Mouse (Mus musculus) neural tube, embryonic 14.5 days (tissue): ENCODE results near the gene Dlk2. TPM values are rescaled to one million over a fixed set of nuclear protein-coding genes. Genes with fewer than 3 reads are reported as not detected.

ENCODE experiments used
- ATAC-seq: fragments of 200-750 bp; cut with Nextera tagmentation; 2 replicates; pipeline ENCODE4 v1.8.0; 2017; ENCODE audit warnings: low read depth, mild to moderate bottlenecking, moderate TSS enrichment, moderate library complexity
- H3K27ac ChIP-seq: fragments of 300-500 bp; sonication (generic); 2 replicates; pipeline ENCODE4 v1.5.1; 2014; ENCODE audit warnings: low read depth, mild to moderate bottlenecking, control low read depth, low read length, moderate library complexity, mixed read lengths
- H3K27me3 ChIP-seq: fragments of 300-500 bp; sonication (generic); 2 replicates; pipeline ENCODE4 v1.6.1; 2014; ENCODE audit warnings: low read length; ENCODE audit not compliant: control insufficient read depth, insufficient read depth
- H3K36me3 ChIP-seq: fragments of 300-500 bp; sonication (generic); 2 replicates; pipeline ENCODE4 v1.6.1; 2014; ENCODE audit warnings: low read length, mixed read lengths; ENCODE audit not compliant: control insufficient read depth, insufficient read depth
- H3K4me1 ChIP-seq: fragments of 300-500 bp; sonication (generic); 2 replicates; pipeline ENCODE4 v1.6.1; 2014; ENCODE audit warnings: low read length; ENCODE audit not compliant: control insufficient read depth, insufficient read depth
- H3K4me2 ChIP-seq: fragments of 300-500 bp; sonication (generic); 2 replicates; pipeline ENCODE4 v1.6.1; 2014; ENCODE audit warnings: mild to moderate bottlenecking, low read depth, low read length, control low read depth
- H3K4me3 ChIP-seq: fragments of 300-500 bp; sonication (generic); 2 replicates; pipeline ENCODE4 v1.5.1; 2014; ENCODE audit warnings: low read depth, low read length, control low read depth, mixed read lengths
- H3K9ac ChIP-seq: fragments of 300-500 bp; sonication (generic); replicated peaks from 2 replicates; pipeline ENCODE4 v1.6.1; 2014; ENCODE audit warnings: low read depth, mild to moderate bottlenecking, control low read depth, low read length, mixed read lengths
- H3K9me3 ChIP-seq: fragments of 300-500 bp; sonication (generic); 2 replicates; pipeline ENCODE4 v1.6.1; 2016; ENCODE audit warnings: low read length; ENCODE audit not compliant: control insufficient read depth
- WGBS: fragments of 180-500 bp; shearing (Covaris S2); extraction: QIAGEN DNeasy Blood & Tissue Kit; methylation state at CpG from one replicate; pipeline ENCODE4 v1.1.7; 2014; 5-methylcytosine and 5-hydroxymethylcytosine counted together
- polyA plus RNA-seq: library from polyadenylated mRNA; unstranded; fragments of >200 nt; fragmentation: Nextera tagmentation; extraction: Ambion mirVana; gene quantifications from 2 replicates; pipeline ENCODE4 v1.2.1, GENCODE M21; 2014

Gene Dlk2
- polyA plus RNA-seq, 1 experiment from 2014 or later: 18.8 TPM

- H3K4me2 ChIP-seq: peak within 1 kb of the TSS; percentile 97
- H3K4me3 ChIP-seq: peak within 1 kb of the TSS; percentile 59
- peak; percentile 99 for ATAC-seq
- no peaks in the 10 kb centered on the region for H3K36me3 ChIP-seq
- H3K27ac ChIP-seq: peak within 1 kb of the TSS; percentile 44; the same call in 1 of the 2 replicates
- under 1% methylated on average over 37 of the region's 37 CpGs for WGBS
- no peaks in the 10 kb centered on the region for H3K9me3 ChIP-seq
- no peaks in the 10 kb centered on the region for H3K27me3 ChIP-seq
- H3K9ac ChIP-seq: peak within 1 kb of the TSS; percentile 65
- H3K4me1 ChIP-seq: peaks cover 4% of the 10 kb centered on the region; the same call in 1 of the 2 replicates
Observed at GRCm38 (mm10) chr17:46282483-46283123, 14.6 kb upstream of the Dlk2 start, which contains the start of gene Tjap1. TSS of gene Tjap1 (minus strand) at chr17:46283026.

DNA sequence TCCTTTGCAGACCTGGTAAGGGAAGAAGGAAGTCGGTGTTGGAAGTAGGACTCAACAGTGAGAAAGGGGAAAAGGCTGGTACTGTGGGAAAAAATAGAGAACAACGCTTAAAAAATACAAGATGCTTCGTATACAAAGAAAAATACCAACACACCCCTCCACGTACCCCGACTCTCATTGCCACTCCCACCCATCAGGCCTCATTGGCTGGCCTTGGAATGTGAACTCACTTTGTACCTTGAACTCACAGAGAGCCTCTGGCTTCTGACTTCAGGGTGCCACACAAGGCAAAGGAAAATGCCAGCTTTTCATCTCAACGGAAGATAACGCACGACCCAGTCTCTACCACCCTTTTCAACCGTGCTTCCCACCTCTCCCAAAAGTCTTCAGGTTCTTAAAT lies 14.1 kb upstream of the Dlk2 start:
- peak overlapping the region; percentile 97 for H3K4me2 ChIP-seq
- H3K9ac ChIP-seq: peak overlapping the region; percentile 65
- WGBS: 20% methylated on average over 9 of the region's 9 CpGs
- H3K4me3 ChIP-seq: peak overlapping the region; percentile 59
- H3K27me3 ChIP-seq: no peaks in the 10 kb centered on the region
- peak; percentile 65 for ATAC-seq
- H3K27ac ChIP-seq: peak overlapping the region; percentile 44; the same call in 1 of the 2 replicates
- peaks cover 4% of the 10 kb centered on the region; the same call in 1 of the 2 replicates for H3K4me1 ChIP-seq
- H3K36me3 ChIP-seq: no peaks in the 10 kb centered on the region
- H3K9me3 ChIP-seq: no peaks in the 10 kb centered on the region

- no peaks in the 10 kb centered on the region for H3K36me3 ChIP-seq
- H3K9ac ChIP-seq: no peak overlapping the region
- WGBS: 89% methylated on average over 8 of the region's 8 CpGs
- no peak for ATAC-seq
- H3K4me1 ChIP-seq: peaks cover 4% of the 10 kb centered on the region; the same call in 1 of the 2 replicates
- H3K9me3 ChIP-seq: no peaks in the 10 kb centered on the region
- no peaks in the 10 kb centered on the region for H3K27me3 ChIP-seq
- no peak overlapping the region for H3K4me2 ChIP-seq
- H3K4me3 ChIP-seq: no peak overlapping the region
- H3K27ac ChIP-seq: no peak overlapping the region
Observed at GRCm38 (mm10) chr17:46283911-46284310, 13.3 kb upstream of the Dlk2 start.

GRCm38 (mm10) chr17:46284653-46285052 lies 12.6 kb upstream of the Dlk2 start:
- Histone ChIP-seq H3K9me3 (no peaks in the 10 kb centered on the region), H3K27ac (no peak overlapping the region), H3K4me2 (no peak overlapping the region), H3K4me3 (no peak overlapping the region), H3K9ac (no peak overlapping the region), H3K4me1 (peaks cover 4% of the 10 kb centered on the region; the same call in 1 of the 2 replicates), H3K27me3 (no peaks in the 10 kb centered on the region), H3K36me3 (no peaks in the 10 kb centered on the region)
- WGBS: 33% methylated on average over 7 of the region's 7 CpGs
- no peak for ATAC-seq

DNA sequence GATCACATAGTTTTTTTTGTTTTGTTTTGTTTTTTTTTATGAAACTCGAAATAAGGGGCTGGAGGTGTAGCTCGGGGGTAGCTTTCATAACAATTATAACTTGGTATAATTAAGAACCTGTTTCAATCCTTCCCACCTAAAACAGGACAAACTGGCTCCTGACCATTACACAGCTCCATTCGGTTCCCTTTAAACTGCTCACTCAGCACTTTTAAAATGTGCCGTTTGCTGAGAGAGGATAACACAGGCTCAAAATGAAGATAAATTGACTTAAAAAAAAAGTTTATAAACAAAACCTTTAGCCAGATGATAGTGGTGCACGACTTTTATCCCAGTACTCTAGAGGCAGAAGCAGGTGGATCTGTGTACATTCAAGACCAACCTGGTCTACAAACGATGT lies 11.8 kb upstream of the Dlk2 start:
- no peaks in the 10 kb centered on the region for H3K36me3 ChIP-seq
- 77% methylated on average over 6 of the region's 6 CpGs for WGBS
- H3K4me3 ChIP-seq: no peak overlapping the region

DNA sequence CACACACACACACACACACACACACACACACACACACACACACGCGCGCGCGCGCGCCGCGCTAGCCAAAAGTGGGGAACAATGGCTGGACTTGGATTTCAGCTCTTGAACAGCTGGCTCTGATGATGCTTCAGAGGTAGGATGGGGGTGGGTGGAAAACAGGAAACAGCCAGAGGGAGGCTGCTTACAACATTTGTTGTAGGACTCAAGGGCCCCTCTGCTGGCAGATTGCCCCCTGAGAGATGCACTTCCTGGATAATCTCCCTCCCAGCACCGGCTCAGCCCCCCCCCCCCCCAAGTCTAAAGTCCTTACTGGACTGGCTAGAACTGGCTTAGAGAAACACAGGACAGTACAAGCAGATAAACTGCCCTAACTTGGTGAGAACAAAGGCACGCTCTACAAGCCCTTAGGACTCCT lies 9.5 kb upstream of the Dlk2 start:
- H3K9ac ChIP-seq: no peak overlapping the region
- WGBS: 78% methylated on average over 11 of the region's 11 CpGs

More for the DNA sequence above, 11.8 kb upstream of the Dlk2 start:
- H3K27ac ChIP-seq: no peak overlapping the region
- peaks cover 4% of the 10 kb centered on the region; the same call in 1 of the 2 replicates for H3K4me1 ChIP-seq
- no peaks in the 10 kb centered on the region for H3K27me3 ChIP-seq
- H3K9ac ChIP-seq: no peak overlapping the region
- no peak overlapping the region for H3K4me2 ChIP-seq
- ATAC-seq: no peak
- H3K9me3 ChIP-seq: no peaks in the 10 kb centered on the region

GRCm38 (mm10) chr17:46296601-46297000 lies 620 bp upstream of the Dlk2 start:
- H3K9me3 ChIP-seq: no peaks in the 10 kb centered on the region
- WGBS: 40% methylated on average over 6 of the region's 6 CpGs
- peaks cover 13% of the 10 kb centered on the region for H3K27me3 ChIP-seq
- peak overlapping the region; percentile 86; the same call in 1 of the 2 replicates for H3K4me2 ChIP-seq
- peaks cover 10% of the 10 kb centered on the region; the same call in 1 of the 2 replicates for H3K4me1 ChIP-seq
- H3K27ac ChIP-seq: peak overlapping the region; percentile 71; the same call in 1 of the 2 replicates
- no peaks in the 10 kb centered on the region for H3K36me3 ChIP-seq
- no peak for ATAC-seq
- peak overlapping the region; percentile 64; the same call in 1 of the 2 replicates for H3K9ac ChIP-seq
- peak overlapping the region; percentile 61; the same call in 1 of the 2 replicates for H3K4me3 ChIP-seq

More for the DNA sequence above, 9.5 kb upstream of the Dlk2 start:
- H3K27ac ChIP-seq: no peak overlapping the region
- no peaks in the 10 kb centered on the region for H3K36me3 ChIP-seq
- H3K4me2 ChIP-seq: no peak overlapping the region
- H3K9me3 ChIP-seq: no peaks in the 10 kb centered on the region
- ATAC-seq: no peak
- no peaks in the 10 kb centered on the region for H3K4me1 ChIP-seq
- H3K27me3 ChIP-seq: no peaks in the 10 kb centered on the region
- H3K4me3 ChIP-seq: no peak overlapping the region

DNA sequence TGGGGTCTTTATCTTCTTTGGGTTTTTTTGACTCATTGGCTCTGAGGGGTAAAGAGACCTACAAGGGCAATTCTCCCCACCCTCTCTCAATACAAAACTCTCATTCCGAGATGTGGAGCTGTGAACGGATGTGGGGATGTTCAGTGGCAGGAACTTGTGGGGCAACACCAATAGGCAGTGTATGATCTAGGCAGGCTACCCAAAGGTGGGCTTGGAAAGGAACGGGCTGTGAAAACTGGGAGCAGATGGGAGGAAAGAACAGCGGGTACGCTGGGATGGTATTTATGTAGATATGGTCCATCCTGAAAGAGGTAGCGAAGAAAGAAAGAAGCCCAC lies 225 bp upstream of the Dlk2 start:
- Histone ChIP-seq H3K36me3 (no peaks in the 10 kb centered on the region), H3K4me3 (peak overlapping the region; percentile 61), H3K9me3 (no peaks in the 10 kb centered on the region), H3K4me1 (peaks cover 10% of the 10 kb centered on the region; the same call in 1 of the 2 replicates), H3K27me3 (peaks cover 13% of the 10 kb centered on the region), H3K4me2 (peak overlapping the region; percentile 86), H3K9ac (peak overlapping the region; percentile 64), H3K27ac (peak overlapping the region; percentile 71; the same call in 1 of the 2 replicates)
- ATAC-seq: peak; percentile 33
- 10% methylated on average over 6 of the region's 6 CpGs for WGBS

DNA sequence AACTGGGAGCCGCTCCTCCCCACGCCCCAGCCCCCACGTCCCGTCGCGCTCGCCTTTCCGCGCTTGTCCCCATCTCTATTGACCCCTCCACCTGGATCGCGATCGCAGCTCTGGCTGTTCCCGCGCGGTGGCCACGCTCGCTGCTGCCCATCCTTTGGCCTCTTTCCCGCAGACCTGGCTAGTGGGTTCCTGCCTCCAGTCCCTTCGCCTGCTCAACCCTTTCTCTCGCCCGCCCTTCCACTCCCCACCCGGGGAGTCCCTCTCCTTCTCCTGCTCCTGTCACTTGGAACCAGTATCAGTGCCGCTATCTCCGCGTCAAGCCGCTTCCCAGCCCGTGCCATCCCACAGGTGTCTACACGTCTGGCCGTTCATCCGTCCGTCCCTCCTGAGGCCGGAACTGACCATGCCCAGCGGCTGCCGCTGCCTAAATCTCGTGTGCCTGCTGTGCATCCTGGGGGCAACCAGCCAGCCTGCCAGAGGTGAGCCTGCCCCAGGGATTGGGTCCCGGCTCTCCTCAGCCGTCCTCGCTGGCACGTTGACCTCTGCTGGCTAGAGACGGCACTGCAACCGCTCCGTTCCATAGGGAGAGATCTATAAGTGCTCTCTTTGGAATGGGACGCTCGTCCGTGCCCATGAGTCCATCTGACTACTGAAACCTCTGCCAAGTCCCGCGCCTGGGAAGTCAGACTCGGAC lies 1.1 kb downstream of the Dlk2 start:
- Histone ChIP-seq H3K27ac (peak overlapping the region; percentile 71), H3K4me2 (peak overlapping the region; percentile 86), H3K4me1 (peaks cover 10% of the 10 kb centered on the region; the same call in 1 of the 2 replicates), H3K9ac (peak overlapping the region; percentile 64), H3K27me3 (peaks cover 13% of the 10 kb centered on the region), H3K9me3 (no peaks in the 10 kb centered on the region), H3K36me3 (peaks cover 2% of the 10 kb centered on the region; the same call in 1 of the 2 replicates), H3K4me3 (peak overlapping the region; percentile 61)
- 0% methylated on average over 45 of the region's 48 CpGs for WGBS
- ATAC-seq: peak; percentile 87
